Mouse (Mus musculus) megakaryocyte-erythroid progenitor cell, adult 5-6 weeks (primary cell): ENCODE results near the gene Colgalt2. TPM values are rescaled to one million over a fixed set of nuclear protein-coding genes. Genes with fewer than 3 reads are reported as not detected.

ENCODE experiments used
- ATAC-seq: replicated peaks from 2 replicates; pipeline ENCODE4 v1.8.0; 2016; ENCODE audit warnings: mild to moderate bottlenecking, inconsistent platforms; ENCODE audit not compliant: severe bottlenecking, poor library complexity, low FRiP score, low TSS enrichment
- total RNA-seq, 2 experiments: library from RNA; stranded (forward) in 1 of 2; stranded (reverse) in 1 of 2; fragments of 200-1000, 215-1000 nt in 1 of 2; fragments of >200 nt in 1 of 2; fragmentation: Nextera tagmentation in 1 of 2; gene quantifications; 2 replicates each; pipeline ENCODE4 v1.2.3; 2014 to 2017

Gene Colgalt2
- not detected in 2 replicates for total RNA-seq (2014; fragmentation: Nextera tagmentation)
- total RNA-seq (2017): not detected in 2 replicates

DNA sequence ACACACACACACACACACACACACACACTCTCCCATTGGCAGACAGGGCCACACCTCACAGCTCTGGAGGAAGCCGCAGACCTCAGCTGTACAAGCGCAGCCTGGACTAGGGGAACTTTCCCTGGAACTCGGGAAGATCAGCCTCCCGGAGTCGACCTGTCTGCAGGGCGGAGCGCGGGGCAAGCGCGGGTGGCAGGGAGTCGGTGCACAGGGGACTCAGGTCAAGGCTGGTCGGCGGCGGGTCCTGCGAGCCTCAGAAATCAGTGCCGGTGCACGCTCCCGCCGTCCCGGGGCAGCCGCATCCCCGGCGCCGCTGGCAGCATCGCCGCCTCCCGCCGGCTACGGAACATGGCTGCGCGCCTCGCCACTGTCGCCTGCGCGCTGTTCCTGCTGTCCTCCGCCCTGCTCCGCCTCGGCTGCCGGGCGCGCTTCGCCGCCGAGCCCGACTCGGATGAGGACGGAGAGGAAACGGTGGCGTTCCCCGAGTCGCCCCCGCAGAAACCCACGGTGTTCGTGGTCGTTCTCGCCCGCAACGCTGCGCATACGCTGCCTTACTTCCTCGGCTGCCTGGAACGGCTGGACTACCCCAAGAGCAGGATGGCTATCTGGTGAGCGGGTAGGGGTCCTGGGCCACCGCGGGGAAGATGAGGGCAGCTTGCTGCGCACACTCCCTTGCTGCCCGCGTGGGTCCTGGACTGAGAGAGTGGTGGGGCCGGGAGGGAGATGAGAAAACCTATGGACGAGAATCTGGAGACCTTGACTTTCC, at the start of gene Colgalt2:
Gene Colgalt2 (plus strand): TSS at position 41 of the 766 bp plus-strand sequence.
- ATAC-seq: peak; percentile 63

DNA sequence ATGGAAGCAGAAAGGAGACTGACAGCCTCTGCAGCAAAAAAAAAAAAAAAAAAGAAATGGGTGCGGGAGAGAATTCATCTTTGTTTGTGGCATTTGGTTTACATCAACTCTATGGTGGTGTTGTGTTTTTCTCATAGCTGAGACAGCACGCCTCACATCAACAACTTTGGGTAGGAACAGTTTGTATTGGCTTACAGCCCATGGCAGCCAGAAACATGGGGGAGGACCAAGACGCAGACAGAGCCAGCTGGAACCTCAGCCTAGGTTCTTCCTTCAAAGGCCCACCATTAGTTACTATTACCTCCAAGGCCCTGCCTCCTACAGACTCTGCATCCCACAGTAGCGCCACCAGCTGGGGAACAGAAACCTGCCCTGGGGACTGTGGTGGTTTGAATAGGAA, 42.9 kb upstream of the Colgalt2 start:
- ATAC-seq: no peak

DNA sequence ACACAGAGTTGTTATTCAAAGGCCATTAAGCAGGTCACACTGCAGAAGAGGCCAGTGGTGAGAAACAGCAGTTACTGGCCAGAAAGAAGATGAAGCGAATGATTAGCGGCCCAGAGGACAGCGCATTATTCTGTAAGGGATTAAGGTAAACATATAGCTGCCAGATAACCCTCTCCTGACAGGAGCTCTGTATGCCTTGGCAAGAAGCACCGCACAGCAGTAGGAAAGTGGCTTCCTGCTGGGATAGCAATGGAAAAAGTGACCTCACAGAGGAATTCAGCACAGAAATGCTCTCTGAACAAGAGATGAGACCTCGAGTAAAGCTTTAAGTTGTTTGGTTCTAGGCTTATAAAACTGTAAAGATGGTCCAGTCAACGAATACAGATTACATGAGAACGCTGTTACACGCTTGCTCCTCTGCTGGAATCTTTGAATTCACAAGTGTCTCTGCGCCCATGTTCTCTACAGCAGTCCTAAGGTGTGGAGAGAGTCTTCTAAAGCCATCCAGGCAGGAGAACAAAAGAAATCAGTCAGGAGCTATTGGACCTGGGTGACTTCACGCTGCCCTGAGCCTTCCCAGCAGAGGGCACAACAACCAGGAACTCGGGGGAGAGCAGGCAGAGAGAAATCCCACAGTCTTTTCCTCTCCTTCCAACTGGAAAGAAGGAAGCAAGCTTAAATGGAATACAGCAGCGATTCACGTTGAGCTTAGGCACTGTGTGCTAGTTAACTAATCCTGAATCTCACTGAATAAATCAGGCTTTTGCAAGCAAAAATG, 31.1 kb upstream of the Colgalt2 start:
- no peak for ATAC-seq

DNA sequence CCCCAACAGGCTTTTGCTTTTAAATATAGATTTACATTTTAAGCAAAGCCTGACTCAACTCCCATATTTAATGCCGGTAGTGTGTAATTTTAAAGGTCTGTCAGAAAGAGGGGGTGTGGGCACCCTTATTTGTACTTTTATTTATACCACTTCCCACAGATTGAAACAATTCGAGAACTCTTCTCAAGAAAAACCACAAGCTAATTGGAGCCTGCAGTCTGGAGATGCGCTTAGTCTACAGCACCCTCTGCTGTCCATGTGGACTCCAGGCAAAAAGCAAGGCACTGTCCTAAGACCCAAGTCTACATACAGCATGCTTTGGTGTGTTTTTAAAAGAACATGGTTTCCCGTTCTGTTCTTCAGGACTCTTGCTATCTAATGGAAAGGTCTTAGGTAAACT, 30.5 kb upstream of the Colgalt2 start:
- peak; percentile 61 for ATAC-seq

DNA sequence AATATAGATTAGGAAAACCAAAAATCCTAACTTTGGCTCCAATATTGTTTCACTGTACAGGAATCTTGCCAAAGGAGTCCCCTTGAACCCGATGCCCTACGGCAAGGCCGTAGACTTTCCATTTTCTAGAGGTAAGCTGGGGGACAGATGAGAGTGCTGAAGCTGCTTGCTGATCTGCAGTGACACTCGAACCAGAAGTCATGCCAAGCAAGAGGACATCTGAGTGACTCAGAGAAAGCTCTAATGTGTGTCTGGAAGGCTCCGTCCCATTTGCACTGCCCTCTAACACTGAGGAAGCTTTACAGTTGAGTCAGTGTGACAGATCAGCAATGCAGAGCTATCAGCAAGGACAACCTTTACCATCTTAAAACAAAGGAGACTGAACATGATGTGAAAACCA, 21.3 kb upstream of the Colgalt2 start:
- ATAC-seq: no peak

DNA sequence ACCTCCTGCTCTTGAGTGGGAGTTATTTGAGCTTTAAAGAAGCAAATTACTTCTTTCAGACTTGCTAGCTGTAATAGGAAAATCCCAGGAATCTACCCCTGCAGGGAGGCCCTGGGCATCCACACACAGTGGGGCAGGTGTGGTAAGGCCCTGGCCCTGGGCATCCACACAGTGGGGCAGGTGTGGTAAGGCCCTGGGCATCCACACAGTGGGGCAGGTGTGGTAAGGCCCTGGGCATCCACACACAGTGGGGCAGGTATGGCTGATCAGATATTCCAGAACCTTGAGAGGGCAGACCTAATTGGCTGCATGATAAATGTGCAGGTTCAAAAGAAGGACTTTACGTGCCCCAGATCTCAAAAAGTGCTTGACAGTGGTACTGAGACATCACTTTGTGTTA, 15.0 kb upstream of the Colgalt2 start:
- no peak for ATAC-seq

DNA sequence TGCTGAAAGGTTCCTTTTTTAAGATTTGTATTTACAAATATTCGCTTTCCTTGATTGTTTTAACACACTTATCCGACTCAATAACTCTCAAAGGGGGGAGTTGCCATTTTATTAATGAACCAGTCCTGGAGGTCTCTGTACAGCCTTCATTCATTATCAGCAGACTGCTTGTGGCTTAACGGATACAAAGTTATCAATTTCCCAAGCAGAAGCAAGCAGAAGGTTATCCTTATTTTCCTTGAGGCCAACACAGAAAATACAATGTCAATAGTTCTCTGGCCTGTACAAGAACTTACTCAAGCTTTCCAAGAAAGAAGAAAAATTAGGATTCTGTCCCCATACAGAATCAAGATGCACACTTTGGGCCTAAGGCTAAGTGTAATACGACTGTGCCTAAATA, 13.9 kb upstream of the Colgalt2 start:
- peak; percentile 55 for ATAC-seq

DNA sequence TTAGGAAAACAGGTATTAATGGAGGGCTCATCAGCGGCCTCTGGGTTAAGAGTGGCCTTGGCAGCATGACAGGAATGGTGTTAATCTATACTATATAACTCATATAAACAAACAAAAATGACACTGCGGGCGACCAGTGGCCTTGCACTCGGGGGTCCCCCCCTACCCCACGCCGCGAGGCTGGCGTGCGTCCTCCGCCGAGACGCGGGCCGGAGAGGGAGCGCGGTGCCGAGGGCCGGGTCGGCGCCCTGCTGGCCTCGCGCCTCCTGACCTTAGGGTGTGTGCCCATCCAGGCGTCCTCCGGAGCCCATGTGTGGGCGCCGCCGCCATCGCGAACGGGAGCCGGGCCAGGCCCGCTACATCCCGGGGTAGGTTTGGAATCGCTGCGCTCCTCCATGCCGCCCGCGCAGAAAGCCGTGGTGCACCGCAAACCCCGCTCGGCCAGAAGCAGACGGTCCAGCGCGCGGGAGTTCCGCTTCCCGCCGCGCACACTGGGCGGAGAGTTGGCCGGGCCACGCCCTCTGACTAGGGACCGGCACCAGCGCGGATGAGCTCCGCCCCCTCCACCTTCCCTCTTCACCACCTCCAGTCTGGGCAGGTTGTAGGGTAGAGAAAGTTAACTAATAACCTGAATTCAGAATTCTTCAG, 13.3 kb upstream of the Colgalt2 start, which contains the start of gene Tsen15:
Gene Tsen15 (minus strand): TSS at position 501 of the 648 bp plus-strand sequence.
- ATAC-seq: peak; percentile 100

DNA sequence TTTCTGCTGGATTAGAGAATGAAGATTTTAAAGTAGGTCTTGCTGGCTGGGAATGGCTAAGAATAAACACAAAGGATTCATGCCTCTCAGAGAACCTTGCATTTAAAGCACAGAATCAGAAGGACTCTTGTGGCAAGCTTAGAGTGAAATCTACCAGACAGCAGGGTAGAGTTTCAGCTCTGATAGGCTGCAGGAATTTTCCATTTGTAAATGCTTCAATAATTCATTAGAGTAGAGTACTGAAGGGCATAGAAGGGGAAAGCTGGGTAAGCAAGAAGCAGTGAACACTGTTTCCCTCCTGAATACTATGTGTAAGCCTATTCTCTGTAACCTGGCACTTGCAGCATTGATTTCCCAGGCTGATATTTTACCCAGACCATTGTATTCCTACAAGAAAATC, 10.4 kb upstream of the Colgalt2 start:
- no peak for ATAC-seq

DNA sequence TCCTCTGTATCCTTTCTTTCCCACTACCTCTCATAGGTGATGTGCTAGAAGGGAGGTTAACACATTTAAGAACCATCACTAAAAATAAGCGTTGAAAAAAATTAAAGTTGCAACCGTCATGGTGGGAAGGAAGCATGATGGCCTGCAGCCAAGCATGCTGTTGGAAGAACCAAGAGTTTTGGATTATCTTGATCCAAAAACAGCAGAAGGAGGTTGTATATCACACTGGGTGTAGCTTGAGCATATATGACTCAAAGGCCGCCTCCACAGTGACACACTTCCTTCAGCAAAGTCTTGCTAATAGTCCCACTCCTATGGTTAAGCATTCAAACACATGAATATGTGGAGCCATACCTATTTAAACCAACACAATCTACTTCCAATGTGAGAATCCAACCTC, 5.5 kb upstream of the Colgalt2 start:
- ATAC-seq: no peak

DNA sequence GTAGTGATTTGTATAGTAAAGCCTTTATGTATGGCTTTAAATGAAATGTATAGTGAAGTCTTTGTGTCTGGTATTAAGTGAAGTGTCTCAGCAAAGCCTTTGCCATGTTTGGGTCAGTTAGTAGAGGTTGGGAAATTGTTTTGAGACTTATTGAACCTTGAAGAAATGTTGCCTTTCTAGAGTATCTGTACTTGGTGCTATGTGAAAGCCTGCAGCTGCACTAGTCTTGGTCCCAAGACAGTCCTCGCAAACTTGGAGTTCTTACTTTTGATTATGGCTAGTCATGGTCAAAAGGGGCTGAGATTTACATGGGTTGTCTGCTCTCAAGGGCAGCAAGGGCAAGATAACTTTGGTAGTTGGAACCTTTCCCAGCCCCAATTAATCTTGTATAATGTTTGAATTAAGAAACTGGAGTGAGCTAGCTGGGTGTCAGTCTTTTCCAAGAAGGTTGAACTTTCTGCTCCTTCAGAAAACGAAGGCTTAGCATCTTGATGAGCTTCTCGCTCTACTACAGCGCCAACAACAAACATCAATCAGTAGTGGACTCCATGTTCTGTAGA, 4.6 kb upstream of the Colgalt2 start:
- no peak for ATAC-seq

DNA sequence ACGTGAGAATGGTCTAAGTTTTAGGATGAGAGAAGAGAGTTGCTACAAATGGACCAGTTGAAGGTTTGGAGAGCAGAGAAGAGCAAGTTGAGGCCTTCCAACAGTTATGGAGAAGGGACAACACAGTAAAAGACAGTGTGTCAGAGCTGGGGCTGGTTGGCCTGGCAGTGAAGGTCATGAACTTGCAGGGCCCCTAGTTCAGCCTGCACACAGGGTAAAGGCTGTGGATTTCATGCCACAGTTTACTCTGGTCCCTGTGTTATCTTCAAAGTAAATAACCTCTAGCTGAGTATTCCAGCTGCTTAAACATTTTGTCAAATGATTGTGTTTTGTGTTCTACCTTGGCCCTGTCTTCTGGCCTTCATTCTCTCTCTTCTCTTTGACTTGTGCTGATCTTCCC, 922 bp upstream of the Colgalt2 start:
- ATAC-seq: no peak

DNA sequence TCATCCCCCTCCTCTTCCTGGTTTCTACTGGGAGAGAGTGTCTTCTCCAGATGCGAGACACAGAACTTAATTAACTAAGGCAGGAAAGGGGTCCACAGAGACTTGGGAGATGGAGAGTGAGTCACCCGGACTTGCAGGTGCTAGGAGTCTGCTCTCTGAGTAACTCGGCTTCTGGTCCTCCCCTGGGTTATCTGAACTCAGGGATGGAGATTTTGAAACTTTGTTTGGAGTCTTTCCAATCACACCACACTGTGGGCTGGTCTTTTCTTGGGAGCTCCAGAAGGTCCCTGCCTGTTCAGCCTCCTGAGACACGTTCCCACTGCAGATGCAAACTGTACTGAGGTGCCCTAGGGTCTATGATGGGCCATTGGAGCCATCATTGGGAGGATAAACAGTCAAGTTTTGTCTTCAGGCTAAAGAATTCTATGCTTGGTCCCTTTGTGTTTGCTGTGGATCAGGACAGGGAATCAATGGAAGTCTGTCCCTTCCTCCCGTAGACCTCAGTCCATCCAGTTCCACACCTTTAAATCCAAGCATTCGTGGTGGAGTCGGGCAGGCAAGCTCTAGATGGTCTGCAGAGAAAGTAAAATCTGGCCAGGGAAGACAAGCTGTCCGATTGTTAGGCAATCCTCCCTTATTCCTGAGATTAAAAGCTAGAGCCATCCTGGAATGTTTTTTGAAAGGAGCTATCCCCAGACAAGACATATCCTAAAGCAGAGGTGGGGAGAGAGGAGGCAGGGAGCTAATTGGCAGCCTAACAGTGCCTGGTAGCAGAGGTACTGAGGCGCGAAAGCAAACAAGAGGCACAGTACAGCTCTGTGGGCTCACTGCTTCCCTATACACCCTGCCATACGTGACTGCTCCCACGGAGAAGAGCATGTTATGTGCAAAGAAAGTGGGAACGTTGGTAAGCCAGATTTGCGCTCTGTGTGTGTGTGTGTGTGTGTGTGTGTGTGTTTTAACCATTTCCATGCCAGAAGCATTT, 1.2 kb downstream of the Colgalt2 start:
- ATAC-seq: no peak

DNA sequence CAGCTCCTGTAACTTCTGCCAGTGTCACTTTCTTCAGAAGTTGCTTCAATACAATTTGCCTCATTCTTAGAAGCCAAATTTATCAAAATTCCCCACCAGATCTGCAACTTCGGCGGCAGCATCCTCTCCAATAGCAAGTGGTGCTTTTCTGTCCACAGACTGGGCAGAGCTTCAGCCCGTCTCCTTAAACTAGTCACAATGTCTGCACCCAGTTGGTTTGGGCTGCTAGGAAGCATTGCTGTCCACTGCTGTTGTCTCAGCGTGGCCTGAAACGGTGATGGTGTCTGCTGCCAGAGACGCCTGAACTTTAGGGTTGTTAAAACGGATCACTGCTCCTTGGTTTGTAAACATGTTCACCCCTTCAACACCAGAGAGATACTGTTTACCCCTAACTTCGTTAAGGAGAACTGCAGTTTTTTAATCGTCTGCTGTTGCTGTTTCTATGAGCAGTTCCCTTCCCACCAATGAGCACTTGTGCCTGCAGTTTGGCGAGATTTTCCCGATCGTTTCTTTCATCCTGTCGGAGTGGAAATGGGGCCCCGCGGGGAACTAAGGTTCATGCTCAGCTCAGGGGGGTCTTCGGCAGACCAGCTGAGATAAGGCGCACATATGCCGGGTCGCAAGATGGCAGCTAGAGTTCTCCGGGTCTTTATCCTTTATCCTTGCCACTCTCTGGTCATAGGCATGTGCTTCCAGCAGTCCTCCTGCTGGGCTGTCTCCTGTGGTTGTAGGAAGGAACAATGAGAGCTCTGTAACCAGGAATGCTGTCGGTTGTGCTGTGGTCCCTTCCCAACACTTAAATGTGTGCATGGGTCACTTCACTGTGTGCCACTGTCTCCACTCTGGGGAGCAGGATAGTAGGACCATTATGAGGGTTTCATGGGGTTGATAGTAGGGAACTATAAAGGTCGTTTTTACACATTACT, 7.7 kb downstream of the Colgalt2 start:
- no peak for ATAC-seq

DNA sequence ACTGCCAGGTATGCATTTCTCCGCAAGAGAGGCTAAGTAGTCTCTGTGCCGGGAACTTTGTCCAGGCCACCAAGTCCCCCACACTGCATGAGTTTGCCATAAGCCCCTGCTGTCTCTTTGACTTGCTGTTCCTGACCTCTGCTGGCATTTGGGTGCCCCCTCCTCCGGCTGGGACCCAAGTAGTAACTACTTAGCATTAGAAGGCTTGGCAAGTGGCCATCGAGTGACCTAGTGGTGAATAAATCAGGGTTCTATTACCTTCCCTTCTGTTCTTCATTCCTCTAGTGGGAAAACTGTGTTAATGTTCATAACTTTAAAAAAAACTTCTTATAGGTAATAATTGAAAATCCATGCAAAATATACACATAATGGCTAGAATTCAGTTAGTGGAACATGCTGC, 9.7 kb downstream of the Colgalt2 start:
- ATAC-seq: no peak

DNA sequence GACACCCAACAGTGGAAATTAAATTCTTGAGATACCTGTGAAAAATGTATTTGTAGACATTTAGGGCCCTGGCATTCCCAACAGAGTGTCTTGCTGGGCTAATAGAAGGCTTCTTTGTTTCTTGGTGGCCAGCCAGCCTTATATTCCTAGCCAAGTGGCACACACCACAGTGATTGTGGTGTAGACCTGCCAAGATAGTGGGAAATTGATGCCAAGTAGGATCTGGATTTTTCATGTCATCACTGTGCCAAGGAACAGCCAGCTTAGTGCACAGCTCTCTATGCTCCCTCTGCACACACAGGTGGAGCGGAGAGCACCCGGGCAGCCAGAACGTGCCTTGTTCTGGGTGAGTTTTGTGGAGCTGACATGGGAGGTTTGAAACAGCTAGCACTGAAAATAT, 11.0 kb downstream of the Colgalt2 start:
- no peak for ATAC-seq

DNA sequence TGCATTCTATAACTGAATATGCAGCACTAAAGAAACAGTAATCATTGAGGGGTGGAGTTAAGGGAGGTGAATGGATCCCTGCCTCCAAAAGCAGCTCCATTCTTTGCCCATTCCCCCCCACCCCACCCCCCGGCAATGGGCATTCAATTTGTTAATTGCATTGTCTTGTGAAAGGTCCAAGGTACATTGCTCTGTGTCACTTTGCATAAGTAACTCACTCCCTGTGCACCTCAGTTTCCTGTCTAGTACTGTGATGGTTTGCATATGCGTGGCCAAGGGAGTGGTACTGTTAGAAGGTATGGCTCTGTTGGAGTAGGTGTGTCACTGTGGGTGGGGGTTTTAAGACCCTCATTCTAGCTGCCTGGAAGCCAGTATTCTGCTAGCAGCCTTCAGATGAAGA, 13.5 kb downstream of the Colgalt2 start:
- ATAC-seq: no peak

DNA sequence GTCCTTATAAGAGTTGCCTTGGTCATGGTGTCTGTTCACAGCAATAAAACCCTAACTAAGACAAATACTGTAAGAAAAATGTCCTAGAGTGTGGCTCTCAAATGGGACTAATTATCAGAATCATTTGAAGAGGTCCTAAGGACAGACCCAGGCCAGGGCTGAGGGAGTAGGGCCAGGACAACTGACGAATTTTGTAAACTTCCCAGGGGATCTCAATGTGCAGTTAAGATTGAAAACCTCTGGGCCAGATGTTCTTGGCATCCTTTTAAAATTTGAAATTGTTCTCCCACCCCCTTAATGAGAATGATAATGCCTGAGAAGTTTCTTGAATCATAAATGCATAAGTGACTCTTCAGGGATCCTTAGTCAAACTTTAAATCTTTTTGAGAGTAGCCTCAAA, 14.3 kb downstream of the Colgalt2 start:
- no peak for ATAC-seq
